Mouse (Mus musculus) lung, postnatal 0 days (tissue): ENCODE results near the gene Fgf11. TPM values are rescaled to one million over a fixed set of nuclear protein-coding genes. Genes with fewer than 3 reads are reported as not detected.

Experiments used
- ATAC-seq: fragments of 200-750 bp; cut with Nextera tagmentation; 2 replicates; pipeline ENCODE4 v1.8.0; 2017; ENCODE audit warnings: moderate library complexity
- DNase-seq: peaks from one replicate; pipeline ENCODE4 v3.0.0-alpha.2; 2016; ENCODE audit warnings: low spot score
- H3K27ac ChIP-seq: fragments of 300-500 bp; sonication (generic); 2 replicates; pipeline ENCODE4 v1.5.1; 2014; ENCODE audit warnings: antibody characterized with exemption, mild to moderate bottlenecking, low read length, mixed read lengths
- H3K27me3 ChIP-seq: fragments of 300-500 bp; sonication (generic); replicated peaks from 2 replicates; pipeline ENCODE4 v1.6.1; 2014; ENCODE audit warnings: low read length, mixed read lengths; ENCODE audit not compliant: insufficient read depth
- H3K36me3 ChIP-seq: fragments of 300-500 bp; sonication (generic); 2 replicates; pipeline ENCODE4 v1.6.1; 2014; ENCODE audit warnings: low read length, mixed read lengths; ENCODE audit not compliant: insufficient read depth
- H3K4me1 ChIP-seq: fragments of 300-500 bp; sonication (generic); 2 replicates; pipeline ENCODE4 v1.6.1; 2014; ENCODE audit warnings: antibody characterized with exemption, low read depth, low read length, mixed read lengths; ENCODE audit not compliant: insufficient read depth
- H3K4me2 ChIP-seq: fragments of 300-500 bp; sonication (generic); replicated peaks from 2 replicates; pipeline ENCODE4 v1.6.1; 2014; ENCODE audit warnings: low read depth, mild to moderate bottlenecking, low read length, moderate library complexity, mixed read lengths
- H3K4me3 ChIP-seq: fragments of 300-500 bp; sonication (generic); 2 replicates; pipeline ENCODE4 v1.5.1; 2014; ENCODE audit warnings: low read depth, low read length
- H3K9ac ChIP-seq: fragments of 300-500 bp; sonication (generic); replicated peaks from 2 replicates; pipeline ENCODE4 v1.6.1; 2014; ENCODE audit warnings: low read depth, mild to moderate bottlenecking
- H3K9me3 ChIP-seq: fragments of 300-500 bp; sonication (generic); 2 replicates; pipeline ENCODE4 v1.6.1; 2016; ENCODE audit warnings: low read length, mixed read lengths
- CTCF ChIP-seq: IDR thresholded peaks from 2 replicates; pipeline ENCODE4 v1.5.1; 2016; ENCODE audit warnings: antibody characterized with exemption, mild to moderate bottlenecking
- EP300 ChIP-seq: IDR thresholded peaks from 2 replicates; pipeline ENCODE4 v1.6.1; 2016; ENCODE audit warnings: antibody characterized with exemption, mild to moderate bottlenecking, control low read depth
- WGBS: fragments of 180-500 bp; shearing (Covaris S2); extraction: QIAGEN DNeasy Blood & Tissue Kit; methylation state at CpG from one replicate; pipeline ENCODE4 v1.1.7; 2014; 5-methylcytosine and 5-hydroxymethylcytosine counted together
- polyA plus RNA-seq: library from polyadenylated mRNA; unstranded; fragments of >200 nt; fragmentation: Nextera tagmentation; extraction: Ambion mirVana; gene quantifications from 2 replicates; pipeline ENCODE4 v1.2.1, GENCODE M21; 2015

The Fgf11 gene
- polyA plus RNA-seq = 0.57 and 0.95 TPM in 2 replicates

- H3K4me1 ChIP-seq = peaks cover 35% of the 10 kb centered on the region; the same call in 1 of the 2 replicates
- 0 out of 2 replicates have a peak, but pooled peaks cover 6% of the 10 kb centered on the region for H3K27me3 ChIP-seq
- H3K27ac ChIP-seq = no peak within 1 kb of the TSS
- 1% methylated on average over 24 of the region's 33 CpGs for WGBS
- H3K9me3 ChIP-seq = no peaks in the 10 kb centered on the region
- peak within 1 kb of the TSS; percentile 53 for H3K4me3 ChIP-seq
- peak within 1 kb of the TSS; percentile 32 for H3K9ac ChIP-seq
- peak; percentile 8 for DNase-seq
- TF ChIP-seq CTCF (no peak), EP300 (no peak)
- H3K36me3 ChIP-seq = no peaks in the 10 kb centered on the region
- ATAC-seq = no peak
- peak within 1 kb of the TSS; percentile 86 for H3K4me2 ChIP-seq
These were observed at the start of gene Fgf11 for GRCm38 (mm10) chr11:69801379-69801977. TSS of gene Fgf11 (minus strand) at chr11:69801857.

- H3K4me3 ChIP-seq = no peak overlapping the region
- 59% methylated on average over 8 of the region's 8 CpGs for WGBS
- H3K4me2 ChIP-seq = no peak overlapping the region
- H3K4me1 ChIP-seq = peaks cover 14% of the 10 kb centered on the region; the same call in 1 of the 2 replicates
- H3K36me3 ChIP-seq = peaks cover 24% of the 10 kb centered on the region
- ATAC-seq = no peak
- no peaks in the 10 kb centered on the region for H3K27me3 ChIP-seq
- H3K9ac ChIP-seq = no peak overlapping the region
- no peak overlapping the region for H3K27ac ChIP-seq
- no peaks in the 10 kb centered on the region for H3K9me3 ChIP-seq
- TF ChIP-seq EP300 (no peak), CTCF (no peak)
- no peak for DNase-seq
These were observed 49.1 kb upstream of the Fgf11 start for GRCm38 (mm10) chr11:69850754-69851153.

GRCm38 (mm10) chr11:69849884-69850283, 48.2 kb upstream of the Fgf11 start:
- ATAC-seq = no peak
- H3K9me3 ChIP-seq = no peaks in the 10 kb centered on the region
- H3K36me3 ChIP-seq = peaks cover 24% of the 10 kb centered on the region
- H3K27me3 ChIP-seq = no peaks in the 10 kb centered on the region
- TF ChIP-seq CTCF = no peak
- no peak for TF ChIP-seq EP300
- WGBS = 85% methylated on average over 15 of the region's 15 CpGs
- no peak overlapping the region for H3K4me3 ChIP-seq
- no peak overlapping the region for H3K4me2 ChIP-seq
- no peak overlapping the region for H3K27ac ChIP-seq
- H3K4me1 ChIP-seq = peaks cover 18% of the 10 kb centered on the region; the same call in 1 of the 2 replicates
- H3K9ac ChIP-seq = no peak overlapping the region
- no peak for DNase-seq

GRCm38 (mm10) chr11:69849128-69849527, 47.5 kb upstream of the Fgf11 start:
- ATAC-seq (no peak), DNase-seq (no peak)
- no peaks in the 10 kb centered on the region for H3K9me3 ChIP-seq
- H3K4me1 ChIP-seq = peaks cover 18% of the 10 kb centered on the region; the same call in 1 of the 2 replicates
- peaks cover 24% of the 10 kb centered on the region for H3K36me3 ChIP-seq
- peak overlapping the region; percentile 26; the same call in 1 of the 2 replicates for H3K27ac ChIP-seq
- H3K9ac ChIP-seq = no peak overlapping the region
- TF ChIP-seq CTCF (no peak), EP300 (no peak)
- no peak overlapping the region for H3K4me2 ChIP-seq
- H3K27me3 ChIP-seq = no peaks in the 10 kb centered on the region
- H3K4me3 ChIP-seq = no peak overlapping the region
- WGBS = 71% methylated on average over 9 of the region's 9 CpGs

GRCm38 (mm10) chr11:69848021-69848420, 46.4 kb upstream of the Fgf11 start:
- Histone ChIP-seq H3K4me1 (peaks cover 16% of the 10 kb centered on the region; the same call in 1 of the 2 replicates), H3K4me3 (no peak overlapping the region), H3K36me3 (peaks cover 24% of the 10 kb centered on the region), H3K9ac (no peak overlapping the region), H3K4me2 (peak overlapping the region; percentile 81; the same call in 1 of the 2 replicates), H3K27me3 (no peaks in the 10 kb centered on the region), H3K27ac (no peak overlapping the region), H3K9me3 (no peaks in the 10 kb centered on the region)
- ATAC-seq (no peak), DNase-seq (no peak)
- 94% methylated on average over 6 of the region's 6 CpGs for WGBS
- TF ChIP-seq CTCF (no peak), EP300 (no peak)

GRCm38 (mm10) chr11:69846738-69847688, 45.4 kb upstream of the Fgf11 start:
- H3K4me1 ChIP-seq = peaks cover 15% of the 10 kb centered on the region; the same call in 1 of the 2 replicates
- peak overlapping the region; percentile 82 for H3K4me3 ChIP-seq
- H3K9ac ChIP-seq = peak overlapping the region; percentile 72
- peak overlapping the region; percentile 92 for H3K27ac ChIP-seq
- H3K27me3 ChIP-seq = no peaks in the 10 kb centered on the region
- no peak for TF ChIP-seq EP300
- TF ChIP-seq CTCF = no peak
- 8% methylated on average over 37 of the region's 37 CpGs for WGBS
- peaks cover 24% of the 10 kb centered on the region for H3K36me3 ChIP-seq
- no peaks in the 10 kb centered on the region for H3K9me3 ChIP-seq
- DNase-seq (peak; percentile 67), ATAC-seq (peak; percentile 44)
- peak overlapping the region; percentile 81 for H3K4me2 ChIP-seq
